Mouse (Mus musculus) mesoderm, embryonic 11.5 days (tissue): ENCODE results near the gene Hlx.

Experiments
- DNase-seq: peaks from one replicate; pipeline ENCODE4 v3.0.0-alpha.2; 2012; ENCODE audit warnings: low read depth, low spot score

Gene Hlx

DNA sequence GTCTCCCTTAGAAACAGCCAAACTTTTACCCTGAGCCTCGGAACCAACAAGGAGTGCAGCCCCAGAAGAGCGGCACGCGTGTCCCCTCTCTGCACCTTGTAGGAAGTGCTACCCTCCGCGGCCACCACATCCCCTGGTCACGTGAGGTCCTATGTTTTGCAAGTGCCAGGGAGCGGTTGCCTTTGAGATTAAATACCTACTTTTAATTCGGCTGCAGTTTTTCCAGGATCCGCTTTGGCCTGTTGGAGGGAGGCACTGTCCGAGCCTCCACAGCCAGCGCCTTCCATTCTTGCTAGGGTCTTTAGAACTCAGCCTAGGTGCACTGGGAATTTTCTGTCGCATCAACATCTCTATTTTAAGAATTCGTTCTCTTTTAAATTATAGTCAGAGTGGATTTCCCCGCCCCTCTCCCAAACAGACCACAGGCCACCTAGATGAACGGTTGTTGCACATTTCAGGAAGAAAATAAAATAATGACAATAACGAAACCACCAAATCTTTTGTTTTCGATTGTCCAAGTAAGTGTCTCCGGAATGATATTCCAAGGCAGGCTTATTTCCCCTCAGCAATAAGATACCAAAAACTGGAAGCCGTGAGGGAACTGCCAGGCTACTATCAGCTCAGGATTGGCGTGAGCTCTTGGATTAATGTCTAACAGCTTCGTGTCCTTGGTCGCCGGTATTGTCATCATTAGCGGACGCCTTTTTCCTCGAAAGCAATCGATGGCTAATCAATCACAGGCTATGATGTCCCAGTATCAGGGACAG lies 1.1 kb upstream of the Hlx start:
- no peak for DNase-seq

DNA sequence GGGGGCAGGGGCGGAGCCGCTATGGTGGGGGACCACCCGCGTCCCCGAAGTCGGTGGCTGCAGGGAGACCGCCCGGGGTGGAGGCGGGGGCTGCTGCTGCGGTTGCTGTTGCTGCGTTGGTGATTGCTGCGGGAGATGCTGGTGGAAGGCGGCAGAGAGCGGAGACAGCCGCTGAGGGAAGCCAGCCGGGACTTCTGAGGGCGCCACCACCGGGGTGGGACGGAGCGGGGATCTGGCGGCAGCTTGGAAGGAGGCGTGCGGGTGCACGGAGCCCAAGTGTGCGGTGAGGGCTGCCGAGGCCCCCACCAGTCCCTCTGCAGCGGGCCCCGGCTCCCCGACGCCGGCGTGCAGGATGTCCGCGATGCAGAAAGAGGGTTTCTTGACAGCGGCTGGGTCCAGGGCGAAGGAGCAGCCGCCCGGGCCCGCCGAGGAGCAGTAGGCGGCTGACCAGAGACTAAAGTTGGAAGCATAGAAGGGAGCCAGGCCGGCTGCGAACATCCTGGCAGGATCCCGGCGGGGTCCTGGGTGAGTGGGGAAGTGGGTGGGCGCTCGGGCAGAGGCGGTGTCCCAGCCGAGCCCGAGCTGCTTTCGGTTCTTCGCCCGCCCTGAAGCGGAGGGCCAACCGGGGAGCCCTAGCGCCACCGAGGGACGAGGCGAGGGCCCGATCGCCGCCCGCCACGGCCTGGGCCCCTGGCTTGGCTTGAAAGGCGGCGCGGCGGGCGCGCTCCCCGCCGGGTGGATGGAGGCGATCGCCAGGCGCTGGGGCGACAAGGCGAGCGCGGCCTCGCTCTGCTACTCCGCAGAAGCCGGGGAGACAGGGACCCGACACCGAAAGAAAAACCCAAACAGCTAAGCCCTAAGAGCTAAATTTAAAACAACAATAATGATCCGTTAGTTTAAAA lies 524 bp downstream of the Hlx start:
- no peak for DNase-seq

DNA sequence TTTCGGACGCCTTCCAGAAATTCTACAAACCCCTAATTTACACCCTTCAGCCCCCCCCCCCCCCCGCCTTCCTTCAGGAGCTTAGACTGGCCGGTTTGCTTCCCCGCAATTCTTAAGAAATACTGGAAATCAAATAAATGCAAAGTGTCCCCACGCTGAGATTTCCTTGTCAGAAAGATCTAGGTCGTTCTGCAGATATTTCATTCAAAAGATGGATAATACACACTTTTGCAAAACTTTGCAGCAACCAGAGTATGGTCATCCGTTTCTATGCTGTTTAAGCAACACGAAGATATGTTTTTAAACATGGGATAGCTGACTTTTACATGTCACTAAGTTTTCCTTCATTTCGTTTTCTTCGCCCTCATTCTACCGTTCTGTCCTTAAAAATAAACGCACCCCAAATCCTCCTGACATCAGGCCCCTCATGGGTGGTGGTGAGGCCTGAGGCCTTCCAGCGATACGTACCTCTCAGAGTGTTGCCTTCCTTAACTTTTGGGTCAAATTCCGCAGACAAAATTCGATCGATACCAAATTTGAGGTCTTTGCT lies 1.3 kb downstream of the Hlx start:
- DNase-seq: no peak

DNA sequence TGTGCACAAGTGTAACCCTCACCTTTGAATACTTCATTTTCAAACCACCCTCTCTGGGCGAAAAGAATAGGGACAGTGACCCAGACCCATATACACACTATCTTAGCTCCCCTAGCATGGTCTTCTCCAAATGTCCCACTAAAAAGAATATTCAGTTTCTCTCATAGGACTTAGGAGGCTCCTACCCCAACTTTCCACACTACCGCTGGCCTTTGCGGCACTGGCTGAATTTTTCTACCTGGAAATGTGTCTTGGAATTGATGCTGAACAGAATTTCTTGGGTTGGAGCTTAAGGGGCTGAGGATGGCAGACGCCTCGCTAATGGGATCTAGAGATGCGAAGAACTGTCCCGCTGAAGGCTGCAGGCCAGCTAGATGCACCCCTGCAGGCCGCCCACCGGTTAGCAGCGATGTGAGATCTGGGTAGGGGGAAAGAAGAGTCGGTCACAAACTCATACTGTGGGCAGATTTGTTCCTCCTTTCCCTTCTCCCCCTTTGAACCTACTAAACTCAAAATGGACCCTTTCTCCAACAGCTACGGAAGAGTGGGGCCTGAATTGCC lies 1.9 kb downstream of the Hlx start:
- no peak for DNase-seq

DNA sequence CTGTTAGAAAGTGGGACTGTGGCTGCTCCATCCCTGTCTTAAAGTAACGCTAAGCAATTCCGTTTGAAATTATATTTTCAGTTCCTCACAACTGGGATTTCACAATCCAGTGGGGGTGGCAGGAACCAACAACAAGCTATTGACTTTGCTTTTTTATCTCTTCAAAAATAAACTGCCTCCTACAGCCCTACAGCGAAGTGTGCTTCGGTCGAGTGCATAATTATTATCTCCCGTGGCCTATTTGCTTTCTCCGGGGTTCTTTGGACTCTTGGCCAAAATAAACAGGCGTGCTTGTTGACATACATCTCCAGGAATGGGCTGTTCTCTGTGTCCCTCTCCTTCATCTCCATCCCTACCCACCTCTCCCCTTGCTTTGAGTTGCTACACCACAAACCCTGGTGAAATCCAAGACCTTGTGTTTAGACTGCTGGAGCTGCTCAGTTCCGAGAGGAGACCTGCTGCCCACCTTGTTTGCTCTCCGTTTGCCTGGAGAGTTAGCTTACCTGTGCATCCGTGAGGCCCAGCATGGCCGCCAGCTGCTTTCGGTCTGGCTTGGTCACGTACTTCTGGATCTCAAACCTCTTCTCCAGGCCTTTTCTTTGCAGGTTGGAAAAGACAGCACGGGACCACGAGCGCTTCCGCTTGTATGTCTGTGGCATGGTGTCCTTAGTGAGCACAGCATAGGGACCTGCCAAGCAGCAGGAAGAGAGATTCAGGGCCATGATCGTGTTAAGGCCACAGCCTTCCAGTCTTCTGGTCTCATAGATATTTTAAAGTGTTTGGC lies 2.9 kb downstream of the Hlx start:
- no peak for DNase-seq

DNA sequence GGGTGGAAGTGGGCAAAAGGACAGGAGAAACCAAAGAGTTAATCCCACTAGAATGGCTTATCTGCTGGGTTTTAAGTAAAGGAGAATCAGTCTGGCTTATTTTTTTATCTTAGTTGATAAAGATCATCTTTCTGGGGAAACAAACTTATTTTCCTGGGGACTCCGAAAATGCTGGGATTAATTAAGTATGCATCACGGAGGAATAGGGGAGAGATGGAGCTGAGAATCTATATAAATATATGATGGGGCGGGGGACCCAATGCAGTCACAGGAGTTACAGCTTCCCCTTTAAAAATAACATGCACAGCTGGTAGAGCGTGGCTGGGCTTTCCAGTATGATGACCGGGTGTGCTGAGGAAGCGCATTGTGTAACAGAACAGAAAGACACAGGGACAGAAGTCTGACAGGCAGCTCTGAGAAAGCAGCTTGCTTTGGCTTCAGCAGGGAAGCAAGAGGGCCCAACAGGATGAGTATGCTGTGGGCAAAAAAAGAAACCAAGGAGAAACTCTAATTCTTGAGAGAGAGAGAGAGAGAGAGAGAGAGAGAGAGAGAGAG lies 3.8 kb downstream of the Hlx start:
- no peak for DNase-seq

- no peak for DNase-seq
These were observed 4.8 kb downstream of the Hlx start for GRCm38 (mm10) chr1:184727401-184728265.

DNA sequence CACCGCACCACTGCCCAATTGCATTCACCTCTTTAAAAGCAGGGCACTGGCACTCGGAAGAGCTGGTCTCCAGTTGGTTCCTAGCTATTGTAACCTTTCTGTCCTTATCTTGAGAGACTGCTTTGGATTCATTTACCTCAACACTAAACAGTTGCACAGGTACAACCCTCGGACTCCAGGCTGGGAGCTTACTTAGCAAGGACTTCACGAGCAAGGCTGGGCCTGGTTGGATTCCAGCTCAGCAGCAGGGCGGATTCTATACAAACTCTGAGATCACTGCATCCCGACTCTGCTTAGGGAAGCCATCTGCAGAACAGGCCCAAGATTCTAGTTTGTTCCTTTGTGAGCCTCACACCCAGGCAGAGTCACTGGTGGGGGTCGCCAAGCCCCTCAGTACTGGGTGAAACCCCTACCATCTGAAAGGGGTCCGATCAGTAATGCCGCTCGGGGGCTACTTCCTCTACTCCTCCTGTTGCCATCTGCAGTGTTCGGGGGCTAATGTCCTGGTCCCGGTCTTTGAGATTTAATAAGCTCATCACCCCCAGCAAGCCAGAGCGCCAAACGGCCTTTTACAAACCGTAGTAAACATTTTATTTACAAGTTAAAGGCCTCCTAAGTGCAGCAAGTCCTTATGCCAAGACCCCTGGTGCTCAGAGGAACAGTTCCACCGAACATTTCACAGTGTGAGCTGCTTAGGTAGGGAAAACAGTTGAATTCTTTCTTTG lies 5.7 kb downstream of the Hlx start:
- DNase-seq: no peak

DNA sequence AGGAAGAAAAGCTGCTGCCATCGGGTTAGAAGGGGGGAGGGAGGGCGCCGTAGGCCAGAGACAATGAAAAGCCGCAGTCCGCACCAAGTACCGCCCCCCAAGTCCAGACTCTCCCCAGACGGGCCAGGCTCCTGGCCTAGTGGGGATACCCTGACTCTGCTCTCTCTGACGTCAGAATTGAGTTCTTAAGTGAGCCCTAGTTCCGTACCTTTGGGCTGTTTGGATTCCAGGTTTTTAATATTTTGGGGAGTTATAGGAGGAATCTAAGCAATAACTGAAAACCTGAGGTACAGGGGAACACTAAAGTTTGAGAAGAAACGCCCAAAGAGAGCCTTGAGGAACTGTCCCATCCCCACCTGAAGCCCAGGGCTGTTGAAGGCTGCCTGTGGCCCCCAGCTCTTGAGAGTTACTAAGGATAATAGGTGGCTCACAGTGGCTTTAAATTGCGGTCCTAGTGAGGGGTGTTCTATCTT lies 7.1 kb downstream of the Hlx start:
- no peak for DNase-seq

- DNase-seq: no peak
These were observed 7.7 kb downstream of the Hlx start for GRCm38 (mm10) chr1:184724551-184725317.

GRCm38 (mm10) chr1:184723899-184724298 lies 8.5 kb downstream of the Hlx start:
- DNase-seq: no peak

GRCm38 (mm10) chr1:184721121-184721520 lies 11.3 kb downstream of the Hlx start:
- DNase-seq: no peak

DNA sequence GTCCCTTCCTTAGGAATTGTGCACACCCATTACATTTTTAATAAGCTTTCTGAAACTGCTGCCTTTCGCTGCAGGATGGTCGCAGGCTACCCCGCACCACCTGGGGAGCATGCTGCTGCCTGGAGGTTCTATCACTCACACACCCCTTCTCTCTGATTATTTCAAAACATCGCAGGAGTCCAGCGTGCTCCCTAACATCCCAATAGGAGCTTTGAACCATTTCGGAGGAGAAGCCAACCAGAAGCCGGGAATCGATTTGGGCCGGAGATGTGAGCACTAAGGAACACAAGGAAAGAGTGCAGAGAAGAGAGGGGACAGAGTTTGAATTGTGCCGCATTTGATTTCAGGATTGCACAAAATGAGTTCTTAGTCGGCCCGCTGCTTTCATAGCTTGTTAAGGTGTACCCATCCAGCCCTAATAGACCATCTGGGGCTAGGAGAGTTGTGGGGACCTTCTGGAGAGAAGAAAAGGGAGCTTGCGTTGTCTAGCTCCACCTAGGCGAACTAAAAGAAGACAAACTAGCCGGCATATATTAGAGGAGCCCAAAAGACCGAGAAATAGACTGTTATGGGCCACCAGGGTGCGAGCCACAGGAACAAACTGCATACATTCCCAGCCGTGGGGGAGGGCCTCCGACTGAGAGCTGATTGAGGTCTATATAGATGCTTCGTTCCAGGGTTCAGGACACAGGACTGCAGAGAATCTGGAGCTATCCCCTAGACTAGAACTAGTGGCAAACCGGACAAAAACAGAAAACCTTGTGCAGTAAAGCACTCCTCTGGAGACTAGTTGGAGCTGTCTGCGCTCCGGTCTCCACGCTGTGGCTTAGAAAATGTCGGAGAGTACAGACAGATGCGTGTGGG lies 12.0 kb downstream of the Hlx start:
- no peak for DNase-seq

DNA sequence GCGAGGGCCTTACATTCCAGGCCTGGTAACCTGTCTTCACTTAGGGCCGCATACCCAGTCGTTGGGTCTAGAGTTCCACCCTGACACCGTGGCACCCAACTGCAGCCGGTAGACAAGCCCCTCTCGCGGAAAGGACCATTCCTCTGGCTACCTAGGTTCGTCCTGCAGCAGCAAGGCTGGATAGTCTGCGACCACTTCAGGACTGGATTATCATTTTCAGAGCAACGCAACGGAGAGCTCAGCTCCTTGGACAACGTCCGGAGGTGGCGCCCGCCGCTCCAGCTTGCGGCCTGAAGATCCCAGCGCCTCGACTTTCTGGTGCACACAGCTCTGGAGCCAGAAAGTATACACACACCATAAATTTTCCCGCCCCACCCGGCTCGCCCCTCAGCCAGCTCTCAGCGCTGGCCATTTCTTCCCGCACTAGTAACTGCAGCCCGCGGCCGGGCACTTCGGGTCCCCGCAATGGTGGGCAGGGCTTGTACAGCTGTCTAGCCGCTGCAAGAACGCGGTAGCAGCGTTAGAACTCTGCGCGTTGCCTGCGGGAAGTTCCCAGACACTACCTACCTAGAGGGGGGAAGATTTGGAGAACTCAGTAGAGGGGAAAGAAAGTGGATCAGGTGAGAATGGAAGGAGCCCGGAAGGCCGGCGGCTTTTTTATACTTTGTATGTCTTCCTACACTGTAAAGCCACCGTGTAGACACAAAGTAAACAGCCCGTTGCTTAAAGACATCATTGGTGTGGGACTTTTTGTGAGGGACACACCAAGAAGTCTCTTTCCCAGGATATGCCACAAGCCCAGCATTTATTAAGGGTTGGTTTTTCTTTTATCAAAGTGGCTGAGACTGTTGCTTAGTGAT lies 13.9 kb downstream of the Hlx start:
- no peak for DNase-seq

DNA sequence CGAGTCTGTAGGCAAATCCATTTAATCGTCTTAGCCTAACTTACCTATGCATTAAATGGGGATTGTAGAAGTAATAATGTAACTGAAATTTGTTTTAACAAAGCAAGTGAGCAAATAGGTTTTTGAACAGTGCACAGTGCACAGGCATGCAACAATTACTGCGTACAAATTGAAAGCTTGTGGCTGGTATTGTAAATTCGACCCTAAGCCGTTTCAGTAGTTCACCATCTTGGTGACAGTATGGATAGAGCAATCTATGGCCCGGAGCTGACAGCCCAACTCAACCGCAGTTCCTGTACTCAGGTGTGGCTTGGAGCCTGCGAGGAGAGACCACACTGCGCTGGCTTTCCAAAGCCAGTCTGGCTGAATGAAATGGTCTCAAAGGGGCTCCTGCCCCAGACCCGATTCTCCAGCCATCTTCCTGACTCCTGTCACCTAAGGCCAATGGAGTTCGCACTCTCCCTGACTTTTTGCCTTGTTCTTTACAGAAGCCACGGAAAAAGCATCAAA lies 14.7 kb downstream of the Hlx start:
- DNase-seq: no peak

GRCm38 (mm10) chr1:184717016-184717568 lies 15.3 kb downstream of the Hlx start:
- no peak for DNase-seq
